8 mouse cellular contexts compared by ENCODE assay signal in genomic region chrX:75382195-75382771, GRCm38 (mm10). TPM values are rescaled to one million over a fixed set of nuclear protein-coding genes. Genes with fewer than 3 reads are reported as not detected.
DNase-seq lines count a peak whose midpoint lies in the region; ATAC-seq and TF ChIP-seq lines count a peak whose summit lies in the region.

TSS of gene Fundc2 (plus strand) at chrX:75382399.
TSS of gene F8 (minus strand) at chrX:75382615.

- no peaks in the 10 kb centered on the region for H3K27me3 ChIP-seq in G1E (ENCODE audit: insufficient read depth, low read length)
- H3K27me3 ChIP-seq in forebrain, embryonic 15.5 days, result no peaks in the 10 kb centered on the region
- no peaks in the 10 kb centered on the region for H3K27me3 ChIP-seq in liver, postnatal 0 days (ENCODE audit: insufficient read depth, low read length)
- H3K27me3 ChIP-seq in neural tube, embryonic 14.5 days (ENCODE audit: control insufficient read depth, insufficient read depth, low read length), result no peaks in the 10 kb centered on the region
- no peaks in the 10 kb centered on the region for H3K27me3 ChIP-seq in testis, adult 2 months (ENCODE audit: control insufficient read depth, insufficient read depth, low read length)

- no peaks in the 10 kb centered on the region for H3K4me1 ChIP-seq in G1E (ENCODE audit: insufficient read depth, low read depth, low read length)
- no peaks in the 10 kb centered on the region for H3K4me1 ChIP-seq in forebrain, embryonic 15.5 days
- H3K4me1 ChIP-seq in liver, postnatal 0 days (ENCODE audit: insufficient read depth), result no peaks in the 10 kb centered on the region
- H3K4me1 ChIP-seq in neural tube, embryonic 14.5 days (ENCODE audit: control insufficient read depth, insufficient read depth, low read length), result no peaks in the 10 kb centered on the region
- no peaks in the 10 kb centered on the region for H3K4me1 ChIP-seq in testis, adult 2 months (ENCODE audit: control insufficient read depth, insufficient read depth, low read length)

- intact Hi-C loops in heart, postnatal 25 days (cut with DNase I), result no loop called here

- H3K36me3 ChIP-seq in G1E (replicated peaks), result no peaks in the 10 kb centered on the region
- H3K36me3 ChIP-seq in forebrain, embryonic 15.5 days, result no peaks in the 10 kb centered on the region
- H3K36me3 ChIP-seq in liver, postnatal 0 days (replicated peaks; ENCODE audit: insufficient read depth, low read length), result no peaks in the 10 kb centered on the region
- no peaks in the 10 kb centered on the region for H3K36me3 ChIP-seq in neural tube, embryonic 14.5 days (ENCODE audit: control insufficient read depth, insufficient read depth, low read length)
- no peaks in the 10 kb centered on the region for H3K36me3 ChIP-seq in testis, adult 2 months (ENCODE audit: control insufficient read depth, insufficient read depth, low read length)

- TF ChIP-seq POLR2A in testis, adult 2 months (IDR thresholded peaks at IDR 0.05; ENCODE audit: control insufficient read depth, low read depth, low read length), result peak; percentile 51; the same call in 1 of the 2 replicates

- H3K27ac ChIP-seq in forebrain, embryonic 15.5 days (replicated peaks), result peak within 1 kb of the TSS; percentile 53
- H3K27ac ChIP-seq in liver, postnatal 0 days (ENCODE audit: low read depth), result peak within 1 kb of the TSS; percentile 87
- peak within 1 kb of the TSS; percentile 60 for H3K27ac ChIP-seq in neural tube, embryonic 14.5 days (ENCODE audit: low read depth, low read length)
- peak within 1 kb of the TSS; percentile 95 for H3K27ac ChIP-seq in testis, adult 2 months (ENCODE audit: control insufficient read depth, insufficient read depth, low read depth, low read length)

- H3K4me3 ChIP-seq in G1E (ENCODE audit: low read depth, low read length), result peak within 1 kb of the TSS; percentile 71
- peak within 1 kb of the TSS; percentile 51 for H3K4me3 ChIP-seq in forebrain, embryonic 15.5 days
- H3K4me3 ChIP-seq in liver, postnatal 0 days (ENCODE audit: low read depth, low read length), result peak within 1 kb of the TSS; percentile 61
- peak within 1 kb of the TSS; percentile 49 for H3K4me3 ChIP-seq in neural tube, embryonic 14.5 days (ENCODE audit: low read depth, low read length)
- peak within 1 kb of the TSS; percentile 91 for H3K4me3 ChIP-seq in testis, adult 2 months (ENCODE audit: control insufficient read depth, low read depth, low read length)

- no peak for TF ChIP-seq CTCF in G1E (IDR thresholded peaks at IDR 0.05; ENCODE audit: low read depth, low read length)
- no peak for TF ChIP-seq CTCF in liver, postnatal 0 days (IDR thresholded peaks at IDR 0.05; ENCODE audit: low read depth)
- TF ChIP-seq CTCF in testis, adult 2 months (IDR thresholded peaks at IDR 0.05; ENCODE audit: control insufficient read depth, insufficient read depth, insufficient replicate concordance, low read depth, low read length), result no peak

- peak; percentile 83 for ATAC-seq in G1E (ENCODE audit: extremely low read depth, insufficient number of reproducible peaks, low FRiP score, poor library complexity, severe bottlenecking)
- ATAC-seq in forebrain, embryonic 15.5 days (replicated peaks), result peak; percentile 98
- ATAC-seq in liver, postnatal 0 days, result peak; percentile 95
- ATAC-seq in neural tube, embryonic 14.5 days (ENCODE audit: low read depth), result peak; percentile 99

- peak; percentile 73; the same call in 1 of the 2 replicates for TF ChIP-seq EP300 in liver, postnatal 0 days (IDR thresholded peaks at IDR 0.05; ENCODE audit: low read depth)

- peak within 1 kb of the TSS; percentile 55 for H3K9ac ChIP-seq in forebrain, embryonic 15.5 days (replicated peaks)
- peak within 1 kb of the TSS; percentile 76 for H3K9ac ChIP-seq in liver, postnatal 0 days (replicated peaks)
- peak within 1 kb of the TSS; percentile 63 for H3K9ac ChIP-seq in neural tube, embryonic 14.5 days (replicated peaks; ENCODE audit: low read depth, low read length)

- 15% methylated on average over 25 of the region's 25 CpGs for WGBS in forebrain, embryonic 15.5 days
- WGBS in liver, postnatal 0 days (ENCODE audit: insufficient replicate concordance), result 17% methylated on average over 21 of the region's 25 CpGs
- 12% methylated on average over 19 of the region's 25 CpGs for WGBS in neural tube, embryonic 14.5 days

- DNase-seq in G1E (ENCODE audit: low spot score), result peak; percentile 6
- DNase-seq in cerebellum, adult 11-12 months, result peak; percentile 81
- peak; percentile 45 for DNase-seq in heart, postnatal 25 days (ENCODE audit: low spot score)
- peak; percentile 75 for DNase-seq in layer of hippocampus, adult 11-12 months (ENCODE audit: low spot score)
- DNase-seq in liver, postnatal 0 days, result peak; percentile 87

- H3K9me3 ChIP-seq in G1E (replicated peaks), result no peaks in the 10 kb centered on the region
- H3K9me3 ChIP-seq in forebrain, embryonic 15.5 days, result no peaks in the 10 kb centered on the region
- no peaks in the 10 kb centered on the region for H3K9me3 ChIP-seq in liver, postnatal 0 days (ENCODE audit: low read length)
- H3K9me3 ChIP-seq in neural tube, embryonic 14.5 days (ENCODE audit: control insufficient read depth, low read length), result no peaks in the 10 kb centered on the region

- H3K4me2 ChIP-seq in forebrain, embryonic 15.5 days (replicated peaks), result peak within 1 kb of the TSS; percentile 48
- peak within 1 kb of the TSS; percentile 65 for H3K4me2 ChIP-seq in liver, postnatal 0 days (ENCODE audit: low read depth, low read length)
- H3K4me2 ChIP-seq in neural tube, embryonic 14.5 days (ENCODE audit: low read depth, low read length), result peak within 1 kb of the TSS; percentile 45

RNA-seq across cellular contexts. Expression of gene Fundc2, which starts in this region (rescaled TPM):
- total RNA-seq in G1E (2014; fragmentation: Nextera tagmentation), result 34.9 and 43.3 TPM in 2 replicates
- 123 and 197 TPM in 2 replicates for total RNA-seq in G1E (2017)
- 2.5 and 4.7 TPM in 2 replicates for polyA plus RNA-seq in G1E (2012)
- polyA plus RNA-seq in forebrain, embryonic 15.5 days (2015; fragmentation: Nextera tagmentation; extraction: Ambion mirVana), result 28.3 and 31.9 TPM in 2 replicates
- 100 to 1,000 TPM; 155 to 167 TPM for total RNA-seq in heart, postnatal 25 days (2021)
- 25.8 and 26.4 TPM in 2 replicates for polyA plus RNA-seq in liver, postnatal 0 days (2015; fragmentation: Nextera tagmentation; extraction: Ambion mirVana)
- 27.3 and 36.0 TPM in 2 replicates for polyA plus RNA-seq in neural tube, embryonic 14.5 days (2014; fragmentation: Nextera tagmentation; extraction: Ambion mirVana)
- polyA plus RNA-seq in testis, adult 2 months (2012; rRNA removed), result 1.0 and 1.3 TPM in 2 replicates

RNA-seq across cellular contexts. Expression of gene F8, which starts in this region (rescaled TPM):
- 6.5 and 7.1 TPM in 2 replicates for total RNA-seq in G1E (2014; fragmentation: Nextera tagmentation)
- 2.4 and 4.5 TPM in 2 replicates for total RNA-seq in G1E (2017)
- 0.09 and 0.17 TPM in 2 replicates for polyA plus RNA-seq in G1E (2012)
- polyA plus RNA-seq in forebrain, embryonic 15.5 days (2015; fragmentation: Nextera tagmentation; extraction: Ambion mirVana), result 1.00 and 1.2 TPM in 2 replicates
- total RNA-seq in heart, postnatal 25 days (2021), result 1 to 10 TPM; 1.2 to 2.0 TPM
- 4.2 and 4.8 TPM in 2 replicates for polyA plus RNA-seq in liver, postnatal 0 days (2015; fragmentation: Nextera tagmentation; extraction: Ambion mirVana)
- 1.4 and 3.6 TPM in 2 replicates for polyA plus RNA-seq in neural tube, embryonic 14.5 days (2014; fragmentation: Nextera tagmentation; extraction: Ambion mirVana)
- polyA plus RNA-seq in testis, adult 2 months (2012; rRNA removed), result 0.12 and 0.14 TPM in 2 replicates

Comparison
In these comparisons a context has a peak if more than half of its experiments do, and no peak if none do; other contexts are left out.
1. Peak in every context shown above with its lines: DNase-seq, ATAC-seq, H3K4me3 ChIP-seq and H3K27ac ChIP-seq.
2. DNase-seq: peak in every context shown above with its lines; median percentile 87 in liver, postnatal 0 days; 81 in cerebellum, adult 11-12 months; 75 in layer of hippocampus, adult 11-12 months; 45 in heart, postnatal 25 days; 6 in G1E.